Mouse (Mus musculus) ovary, postnatal 36 days (tissue): ENCODE measurements around the gene Cpt2.
A peak's percentile ranks its signal among the peaks of the same experiment; 100 is the strongest.

Source experiments
- DNase-seq: peaks from one replicate; pipeline ENCODE4 v3.0.0; 2022; ENCODE audit warnings: low spot score, mixed read lengths

The Cpt2 gene

DNA sequence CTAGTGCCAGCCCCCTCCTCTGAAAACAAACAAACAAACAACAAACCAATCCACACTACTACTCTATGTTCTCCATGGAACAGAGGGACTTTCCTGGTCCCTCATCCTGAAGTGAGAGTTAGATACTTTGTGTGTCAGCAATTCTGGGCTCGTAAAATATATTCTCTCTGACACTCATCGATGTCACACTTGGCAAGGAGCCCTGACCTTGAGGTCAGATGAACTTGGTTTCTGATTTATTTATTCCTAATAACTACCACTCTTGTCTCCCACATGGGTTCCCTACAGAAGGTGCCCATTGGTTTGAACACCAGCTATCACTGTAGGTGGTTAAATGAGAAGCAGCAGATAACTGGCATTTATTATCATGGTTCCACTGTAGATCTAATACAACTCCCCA is 3.1 kb downstream of the Cpt2 start:
- DNase-seq, result no peak

DNA sequence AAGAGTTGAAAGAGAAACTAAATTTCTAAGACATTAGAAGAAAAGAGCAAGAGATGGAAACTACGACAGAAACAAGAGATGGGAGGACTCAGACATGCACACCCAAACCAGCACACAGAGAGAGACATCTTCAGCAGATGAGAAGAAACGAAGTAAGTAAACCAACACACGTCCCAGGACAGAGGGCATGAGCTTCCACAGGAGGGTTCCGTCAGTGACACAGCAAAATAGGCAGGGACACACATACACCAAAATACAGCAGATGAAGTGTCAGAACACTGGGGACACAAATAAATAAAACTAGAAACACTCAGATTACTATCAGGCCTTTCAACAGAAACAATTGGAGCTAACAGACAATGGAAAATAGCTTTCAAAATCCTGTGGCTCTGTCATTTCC is 13.4 kb downstream of the Cpt2 start:
- no peak for DNase-seq

DNA sequence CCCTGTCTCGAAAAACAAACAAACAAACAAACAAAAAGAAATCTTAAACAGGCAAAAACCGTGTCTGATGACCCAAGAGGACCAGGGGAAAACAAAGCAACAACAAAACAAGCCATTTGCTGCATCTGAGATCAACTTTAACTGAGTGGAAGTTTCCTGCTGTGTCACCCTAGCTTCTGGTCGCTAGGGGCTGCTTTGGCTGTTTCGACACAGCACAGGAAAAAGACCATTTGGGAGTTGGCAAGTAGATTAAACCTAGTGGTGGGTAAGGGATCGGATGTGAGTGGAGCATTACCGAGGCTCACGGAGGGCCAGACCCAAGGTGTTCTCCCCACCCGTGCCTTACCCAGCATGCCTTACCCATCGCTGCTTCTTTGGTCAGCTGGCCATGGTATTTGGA is 16.8 kb downstream of the Cpt2 start:
- DNase-seq, result no peak

DNA sequence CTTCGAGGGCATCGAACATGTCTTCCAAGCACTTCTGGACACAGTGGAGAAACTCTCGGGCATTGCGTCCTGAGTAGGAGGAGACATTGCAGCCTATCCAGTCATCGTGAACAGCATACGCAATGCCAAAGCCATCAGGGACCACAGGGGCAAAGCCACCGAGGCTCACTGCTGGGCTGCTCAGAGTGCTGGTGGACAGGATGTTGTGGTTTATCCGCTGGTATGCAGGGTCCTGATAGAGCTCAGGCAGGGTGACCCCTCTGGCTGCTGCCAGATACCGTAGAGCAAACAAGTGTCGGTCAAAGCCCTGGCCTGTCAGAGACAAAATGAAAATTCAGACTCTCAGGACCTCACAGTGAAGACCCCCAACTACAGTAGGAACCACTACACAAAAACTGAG is 19.2 kb downstream of the Cpt2 start:
- no peak for DNase-seq

DNA sequence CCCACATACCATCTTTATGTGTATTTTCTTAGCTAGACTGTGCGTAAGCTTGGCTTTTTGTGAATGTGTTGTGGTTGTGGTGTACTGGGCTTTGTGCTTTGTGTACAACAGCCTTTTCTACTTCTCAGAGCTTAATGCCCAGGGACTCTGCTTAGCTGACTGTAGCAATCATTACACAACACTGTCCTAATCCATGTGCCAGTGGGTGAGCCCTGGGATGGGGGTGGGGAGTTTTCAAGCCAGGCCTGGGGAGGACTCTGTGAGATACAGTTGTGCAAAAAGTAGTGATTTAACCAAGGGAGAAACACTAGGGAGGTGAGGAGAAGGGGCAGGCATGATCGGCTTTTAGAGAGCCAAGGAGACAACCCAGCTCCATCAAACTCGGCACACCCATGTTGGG is 23.2 kb downstream of the Cpt2 start:
- no peak for DNase-seq

DNA sequence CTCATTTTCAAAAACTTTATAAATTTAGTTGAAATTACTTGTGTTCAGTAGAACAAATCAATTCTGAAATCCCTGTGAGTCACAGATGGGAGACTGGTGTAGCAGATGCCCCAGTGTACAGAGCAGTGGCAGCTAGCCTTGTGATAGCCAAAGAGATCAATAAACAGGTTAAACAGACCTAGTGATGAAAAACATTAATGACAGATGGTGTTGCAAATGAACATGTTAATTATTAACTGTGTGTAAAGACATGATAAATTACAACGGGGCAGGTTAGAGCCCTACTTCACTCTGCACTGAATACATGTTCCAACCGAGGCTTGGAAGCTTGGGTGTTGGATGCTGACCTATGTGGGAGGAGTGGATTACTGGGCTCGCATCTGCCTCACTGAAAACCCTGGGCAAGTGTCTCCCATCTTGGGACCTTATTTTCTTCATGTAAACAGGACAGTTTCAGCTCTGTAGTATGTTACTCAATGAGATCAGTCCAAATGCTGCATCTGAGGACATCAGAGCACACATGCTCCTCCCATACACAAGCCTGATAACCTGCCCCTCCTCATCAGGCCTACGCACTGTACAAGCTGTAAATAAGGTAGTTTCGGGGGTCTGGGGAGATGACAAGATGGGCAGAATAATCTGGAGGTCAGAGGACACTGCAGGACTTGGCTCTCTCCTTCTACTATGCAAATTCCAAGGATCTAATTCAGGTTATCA is 24.0 kb downstream of the Cpt2 start:
- no peak for DNase-seq

DNA sequence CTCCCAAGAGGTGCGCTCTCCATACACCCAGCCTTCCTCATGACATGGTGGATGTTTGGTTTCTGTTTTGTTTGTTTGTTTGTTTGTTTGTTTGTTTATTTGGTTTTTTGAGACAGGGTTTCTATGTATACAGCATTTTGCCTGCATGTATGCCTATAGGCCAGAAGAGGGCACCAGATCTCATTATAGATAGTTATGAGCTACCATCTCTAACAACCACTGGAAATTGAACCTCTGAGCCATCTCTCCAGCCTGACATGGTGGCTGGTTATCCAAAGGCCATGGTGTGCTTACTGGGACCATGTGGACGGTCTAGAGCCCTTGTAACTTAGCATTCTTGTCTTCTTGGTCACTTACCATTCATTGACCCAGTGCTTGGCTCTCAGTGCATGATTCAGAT is 30.7 kb downstream of the Cpt2 start:
- DNase-seq, result no peak

DNA sequence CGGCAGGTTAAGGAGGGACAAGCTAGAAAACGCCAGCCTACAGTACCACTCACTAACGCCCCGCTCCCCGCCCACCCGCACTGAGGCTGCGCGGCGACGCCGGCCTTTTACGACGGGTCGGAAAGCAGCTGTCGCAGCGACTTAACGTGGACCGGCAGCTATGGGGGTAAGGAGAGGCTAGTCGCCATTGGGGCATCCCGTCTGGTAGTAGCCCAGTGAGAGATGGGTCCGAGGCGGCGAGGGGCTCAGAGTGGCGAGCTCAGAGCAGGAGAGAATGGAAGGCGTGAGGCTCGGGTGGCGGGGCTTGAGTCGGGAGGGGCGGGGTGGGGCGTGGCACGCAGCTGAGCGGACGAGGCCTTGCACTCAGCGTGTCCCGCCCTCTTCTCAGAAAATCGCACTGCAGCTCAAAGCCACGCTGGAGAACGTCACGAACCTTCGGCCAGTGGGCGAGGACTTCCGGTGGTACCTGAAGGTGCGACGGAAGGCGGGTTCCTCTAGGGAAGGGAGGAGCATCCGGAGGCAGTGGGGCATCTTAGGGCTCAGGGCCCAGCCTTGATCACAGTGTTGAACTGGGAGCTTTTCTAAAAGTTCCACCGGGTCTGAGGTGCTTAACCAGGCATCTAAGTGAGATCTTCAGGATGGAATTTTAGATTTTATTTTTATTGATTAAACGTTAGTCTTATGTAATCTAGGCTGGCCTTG is 33.5 kb downstream of the Cpt2 start, which contains the start of gene 0610037L13Rik:
Gene 0610037L13Rik (plus strand): TSS at position 83 of the 702 bp plus-strand sequence.
- peak; percentile 91 for DNase-seq

DNA sequence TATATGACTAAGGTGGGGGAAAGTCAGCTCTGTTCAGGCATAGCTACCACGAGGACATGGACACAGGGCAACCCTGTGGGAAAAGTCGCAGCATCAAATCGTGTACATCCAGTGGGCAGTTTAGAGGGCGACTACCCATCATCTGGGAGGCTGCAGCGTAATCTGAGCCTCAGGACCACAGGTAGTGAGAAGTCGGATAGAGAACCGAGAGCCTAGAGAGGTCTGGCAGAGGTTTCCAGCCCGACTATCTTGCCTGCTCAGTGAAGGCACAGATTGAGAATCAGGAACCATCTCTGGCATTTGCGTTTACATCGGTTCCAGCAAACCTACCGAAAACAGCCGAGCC is 34.1 kb downstream of the Cpt2 start:
- no peak for DNase-seq

DNA sequence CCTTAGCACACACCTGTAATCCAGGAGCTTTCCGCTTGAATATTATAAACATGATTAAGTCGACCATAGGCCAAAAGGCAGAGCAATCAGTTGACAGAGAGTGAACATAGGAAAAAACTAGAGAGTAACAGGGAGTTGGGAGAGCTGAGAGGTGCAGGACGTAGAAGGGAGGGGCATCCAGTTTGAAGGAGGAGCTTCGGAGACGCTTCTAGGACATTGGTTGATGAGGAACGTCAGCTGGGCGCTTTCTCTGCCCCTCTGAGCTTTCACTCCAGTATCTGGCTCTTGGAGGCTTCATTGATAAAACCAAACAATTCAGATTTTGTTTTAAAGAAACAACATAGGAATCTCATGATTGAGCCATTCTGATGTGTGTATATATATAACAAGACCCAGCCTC is 37.0 kb downstream of the Cpt2 start:
- no peak for DNase-seq

DNA sequence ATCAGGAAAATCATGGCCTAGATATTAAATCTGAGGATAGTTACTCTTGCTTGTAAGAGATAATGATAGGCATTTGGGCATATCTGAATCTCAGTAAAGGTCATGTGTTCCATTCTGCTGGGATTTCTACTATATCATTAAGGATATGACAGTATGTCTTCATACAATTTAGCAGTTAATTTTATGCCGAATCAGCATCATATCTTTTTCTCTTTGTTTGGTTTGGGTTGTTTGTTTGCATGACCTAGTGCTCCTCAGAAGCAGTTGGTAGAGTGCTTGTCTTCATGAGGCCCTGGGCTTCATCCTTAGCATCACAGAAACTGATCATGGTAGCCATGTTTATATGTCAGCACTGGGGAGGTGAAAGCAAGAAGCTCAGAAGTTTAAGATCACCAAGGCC is 41.8 kb downstream of the Cpt2 start:
- no peak for DNase-seq

DNA sequence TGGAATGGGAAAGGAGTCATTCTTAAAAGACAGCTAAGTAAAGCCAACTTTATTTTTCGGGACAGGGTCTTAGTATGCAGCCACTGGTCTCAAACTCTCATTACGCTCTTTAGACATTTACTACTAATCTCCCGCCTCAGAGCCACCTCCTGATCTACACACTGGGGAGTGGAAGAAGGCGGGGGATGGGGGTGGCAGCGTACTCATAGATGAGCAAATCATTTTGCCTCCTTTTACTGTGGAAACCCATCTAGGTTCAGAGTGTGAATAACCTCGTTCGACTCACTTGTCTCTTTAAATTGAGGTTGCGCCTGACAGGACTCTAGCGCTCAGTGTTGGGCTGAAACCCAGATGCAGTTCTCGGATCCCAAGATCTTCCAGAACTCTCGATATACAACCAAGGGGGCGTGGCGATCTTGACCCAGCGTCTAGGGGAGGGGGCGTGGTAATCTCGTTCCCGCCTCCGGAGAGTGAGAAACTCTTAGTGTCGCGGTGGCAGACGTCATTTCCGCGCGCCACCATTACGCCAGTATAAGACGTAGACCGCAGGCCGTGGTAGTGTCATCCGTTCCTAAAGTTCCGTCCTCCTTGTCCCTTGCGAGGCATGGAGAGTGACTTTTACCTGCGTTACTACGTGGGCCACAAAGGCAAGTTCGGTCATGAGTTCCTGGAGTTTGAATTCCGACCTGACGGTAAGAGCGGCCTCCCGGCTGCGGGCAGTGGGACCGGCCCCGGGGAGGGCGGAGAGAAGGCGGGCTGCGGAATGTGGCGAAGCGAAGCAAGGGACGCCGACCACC is 44.0 kb downstream of the Cpt2 start, which contains the start of gene Magoh:
Gene Magoh (plus strand): TSS at position 502 of the 797 bp plus-strand sequence.
- DNase-seq, result peak; percentile 94

DNA sequence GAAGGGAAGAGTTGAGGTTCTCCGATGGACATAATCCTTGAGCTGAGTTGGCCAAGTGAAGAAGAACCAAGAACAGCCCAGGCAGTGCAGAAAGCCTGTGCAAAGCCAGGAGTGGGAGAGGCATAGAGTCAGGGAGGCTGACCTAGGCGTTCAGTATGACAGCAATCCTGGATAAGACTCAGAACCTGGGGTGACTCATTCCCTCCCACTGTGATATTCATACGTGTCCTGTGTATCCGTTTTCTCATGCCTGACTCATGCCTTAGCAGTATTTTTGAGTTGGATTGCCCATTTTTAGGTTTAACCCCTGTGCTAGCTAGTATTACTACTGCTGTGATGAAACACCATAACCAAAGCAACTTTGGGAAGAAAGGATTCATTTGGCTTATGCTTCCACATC is 58.5 kb downstream of the Cpt2 start:
- no peak for DNase-seq

DNA sequence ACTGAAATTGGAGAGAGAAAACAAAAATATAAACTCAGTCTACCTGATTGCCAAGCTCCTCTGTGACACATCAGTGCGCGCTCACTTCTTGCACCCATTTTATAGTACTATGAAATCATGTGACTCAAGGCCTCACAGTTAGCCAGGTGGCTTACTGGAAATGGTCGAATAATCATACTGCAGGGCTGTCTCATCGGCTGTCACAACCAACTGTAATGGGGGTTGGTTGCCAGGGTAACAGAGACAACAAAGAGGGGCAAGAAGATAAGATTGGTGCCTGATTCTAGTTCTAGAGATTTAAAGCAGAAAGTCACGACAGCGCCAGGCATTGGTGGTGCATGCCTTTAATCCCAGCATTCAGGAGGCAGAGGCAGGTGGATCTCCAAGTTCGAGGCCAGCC is 64.4 kb downstream of the Cpt2 start:
- no peak for DNase-seq

DNA sequence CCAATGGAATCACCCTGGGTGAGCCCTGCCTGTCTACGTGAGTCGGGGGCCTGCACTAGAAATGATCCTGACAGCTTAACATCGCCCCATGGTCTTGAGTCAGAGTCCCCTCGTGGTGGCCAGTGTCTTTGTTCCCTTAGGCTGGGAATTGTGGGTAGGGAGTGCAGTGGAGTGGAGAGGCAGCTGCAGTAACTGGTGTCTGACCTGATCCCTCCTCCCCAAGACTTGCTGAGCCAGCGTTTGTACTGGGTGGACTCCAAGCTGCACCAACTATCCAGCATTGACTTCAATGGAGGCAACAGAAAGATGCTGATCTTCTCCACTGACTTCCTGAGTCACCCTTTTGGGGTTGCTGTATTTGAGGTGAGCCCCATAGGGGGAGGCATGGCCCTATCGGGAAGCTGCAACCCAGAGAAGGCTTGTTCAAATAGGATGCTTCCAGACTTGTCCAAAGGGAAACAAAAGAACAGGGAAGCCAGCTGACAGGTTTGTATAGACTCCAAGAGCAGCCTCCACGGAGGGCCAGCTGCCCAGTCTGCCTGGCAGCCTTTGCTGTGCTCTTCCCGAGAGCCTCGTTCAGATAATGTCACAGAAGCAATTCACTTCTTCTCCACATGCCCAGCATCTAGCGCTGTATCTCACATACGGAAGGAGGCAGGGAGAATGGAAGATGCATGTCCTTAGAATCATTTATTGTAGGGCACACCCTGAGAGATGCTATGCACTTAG is 66.3 kb downstream of the Cpt2 start:
- DNase-seq, result no peak
